Mouse (Mus musculus) lung, embryonic 14.5 days (tissue): Measurements from ENCODE around the gene Lclat1. TPM values are rescaled to one million over a fixed set of nuclear protein-coding genes. Genes with fewer than 3 reads are reported as not detected.
"Not testable (repeated sequence)": the region's sequence is repeated elsewhere in the genome, so short reads cannot be mapped to it uniquely, and the experiment has no call there.

Source experiments
- ATAC-seq: fragments of 200-750 bp; cut with Nextera tagmentation; 2 replicates; pipeline ENCODE4 v1.8.0; 2017; ENCODE audit warnings: mild to moderate bottlenecking, moderate TSS enrichment, moderate library complexity; ENCODE audit not compliant: insufficient read depth
- DNase-seq: peaks from one replicate; pipeline ENCODE4 v3.0.0-alpha.2; 2015
- H3K27ac ChIP-seq: fragments of 300-500 bp; sonication (generic); 2 replicates; pipeline ENCODE4 v1.5.1; 2014; ENCODE audit warnings: low read depth, mild to moderate bottlenecking, moderate library complexity
- H3K27me3 ChIP-seq: fragments of 300-500 bp; sonication (generic); 2 replicates; pipeline ENCODE4 v1.6.1; 2014; ENCODE audit warnings: low read length, control low read depth; ENCODE audit not compliant: insufficient read depth
- H3K36me3 ChIP-seq: fragments of 300-500 bp; sonication (generic); 2 replicates; pipeline ENCODE4 v1.6.1; 2014; ENCODE audit warnings: control low read depth; ENCODE audit not compliant: insufficient read depth
- H3K4me1 ChIP-seq: fragments of 300-500 bp; sonication (generic); 2 replicates; pipeline ENCODE4 v1.6.1; 2014; ENCODE audit warnings: antibody characterized with exemption, control low read depth; ENCODE audit not compliant: insufficient read depth
- H3K4me2 ChIP-seq: fragments of 300-500 bp; sonication (generic); 2 replicates; pipeline ENCODE4 v1.6.1; 2014; ENCODE audit warnings: mild to moderate bottlenecking
- H3K4me3 ChIP-seq: fragments of 300-500 bp; sonication (generic); 2 replicates; pipeline ENCODE4 v1.5.1; 2014; ENCODE audit warnings: low read depth, low read length
- H3K9ac ChIP-seq: fragments of 300-500 bp; sonication (generic); 2 replicates; pipeline ENCODE4 v1.6.1; 2014
- H3K9me3 ChIP-seq: fragments of 300-500 bp; sonication (generic); 2 replicates; pipeline ENCODE4 v1.6.1; 2016; ENCODE audit warnings: low read depth, low read length, control low read depth
- CTCF ChIP-seq: IDR thresholded peaks from 2 replicates; pipeline ENCODE4 v1.5.1; 2016; ENCODE audit warnings: antibody characterized with exemption, low read depth
- WGBS: fragments of 180-500 bp; shearing (Covaris S2); extraction: QIAGEN DNeasy Blood & Tissue Kit; methylation state at CpG from one replicate; pipeline ENCODE4 v1.1.7; 2014; 5-methylcytosine and 5-hydroxymethylcytosine counted together
- polyA plus RNA-seq: library from polyadenylated mRNA; unstranded; fragments of >200 nt; fragmentation: Nextera tagmentation; extraction: Ambion mirVana; gene quantifications from 2 replicates; pipeline ENCODE4 v1.2.1, GENCODE M21; 2014

The Lclat1 gene
- polyA plus RNA-seq, 1 experiment from 2014 or later, result 23.0 TPM

DNA sequence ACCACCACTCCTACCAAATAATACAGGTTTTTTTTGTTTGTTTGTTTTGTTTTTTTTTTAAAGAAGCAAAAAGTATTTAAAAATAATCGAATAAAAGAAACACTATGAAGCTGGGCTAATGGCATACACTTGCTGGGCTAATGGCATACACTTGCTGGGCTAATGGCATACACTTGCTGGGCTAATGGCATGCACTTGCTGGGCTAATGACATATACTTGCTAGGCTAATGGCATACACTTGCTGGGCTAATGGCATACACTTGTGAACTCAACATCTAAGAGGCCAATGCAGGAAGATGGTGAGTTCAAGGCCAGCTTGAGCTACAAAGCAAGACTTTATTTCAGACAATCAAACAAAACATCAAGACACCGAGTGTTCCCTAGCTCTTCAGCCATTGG, 154.8 kb downstream of the Lclat1 start:
- DNase-seq (no peak), ATAC-seq (no peak)
- no peak overlapping the region for H3K4me2 ChIP-seq
- no peaks in the 10 kb centered on the region for H3K4me1 ChIP-seq
- no peak overlapping the region for H3K4me3 ChIP-seq
- 84% methylated on average over 2 of the region's 2 CpGs for whole genome bisulfite sequencing
- no peaks in the 10 kb centered on the region for H3K27me3 ChIP-seq
- H3K36me3 ChIP-seq, result no peaks in the 10 kb centered on the region
- H3K27ac ChIP-seq, result no peak overlapping the region
- TF ChIP-seq CTCF, result no peak
- H3K9ac ChIP-seq, result no peak overlapping the region
- no peaks in the 10 kb centered on the region for H3K9me3 ChIP-seq

GRCm38 (mm10) chr17:73263077-73263501, 155.3 kb downstream of the Lclat1 start:
- ATAC-seq, result no peak
- H3K27me3 ChIP-seq, result no peaks in the 10 kb centered on the region
- no peaks in the 10 kb centered on the region for H3K4me1 ChIP-seq
- H3K9me3 ChIP-seq, result no peaks in the 10 kb centered on the region
- H3K4me2 ChIP-seq, result no peak overlapping the region
- no peaks in the 10 kb centered on the region for H3K36me3 ChIP-seq
- WGBS, result 66% methylated on average over 8 of the region's 8 CpGs
- no peak overlapping the region for H3K27ac ChIP-seq
- no peak for DNase-seq
- no peak overlapping the region for H3K4me3 ChIP-seq
- no peak overlapping the region for H3K9ac ChIP-seq
- no peak for TF ChIP-seq CTCF

- Histone ChIP-seq H3K9me3 (no peaks in the 10 kb centered on the region), H3K27me3 (no peaks in the 10 kb centered on the region), H3K36me3 (no peaks in the 10 kb centered on the region), H3K4me3 (no peak overlapping the region), H3K9ac (no peak overlapping the region), H3K27ac (no peak overlapping the region), H3K4me1 (no peaks in the 10 kb centered on the region), H3K4me2 (no peak overlapping the region)
- DNase-seq (no peak), ATAC-seq (no peak)
- TF ChIP-seq CTCF, result no peak
- WGBS, result 54% methylated on average over 15 of the region's 15 CpGs
Measured at GRCm38 (mm10) chr17:73270871-73271796, 163.3 kb downstream of the Lclat1 start.

DNA sequence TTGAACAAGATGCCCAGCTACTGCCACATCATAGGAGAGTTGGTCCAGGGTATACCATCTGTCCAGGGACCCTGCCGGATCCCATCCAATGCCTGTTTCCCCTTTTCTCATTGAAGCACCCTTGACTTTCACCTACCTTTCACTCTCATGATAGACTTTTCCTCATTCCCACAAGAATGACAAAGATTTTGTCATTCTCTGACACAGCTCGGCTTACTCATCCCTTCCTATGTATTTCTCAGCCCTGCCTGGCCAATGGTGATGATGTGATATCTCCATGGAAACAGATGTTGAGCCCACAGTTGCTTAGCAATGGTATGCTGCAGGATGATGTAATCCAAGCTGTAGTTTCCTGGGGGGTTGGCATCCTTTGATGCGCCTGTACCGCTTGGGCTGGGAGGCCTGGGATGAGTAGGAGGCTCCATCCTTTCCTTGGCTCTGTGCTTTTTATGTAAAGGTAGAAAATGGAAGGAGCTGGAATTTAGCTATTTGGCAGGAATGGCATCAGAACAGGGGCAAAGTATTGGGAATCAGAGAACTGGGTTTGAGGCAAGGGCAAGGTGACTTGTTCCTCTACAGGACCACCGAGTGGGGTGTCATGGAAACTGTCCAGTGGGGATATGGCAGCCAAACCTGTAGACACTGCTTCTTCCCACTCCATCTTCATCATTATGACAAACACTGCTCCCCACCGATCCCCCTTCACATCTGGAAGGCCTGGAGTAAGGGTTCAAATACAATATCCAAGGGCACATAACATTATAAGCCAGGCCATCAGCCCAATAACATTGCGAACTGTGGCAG, 164.2 kb downstream of the Lclat1 start:
- WGBS, result 87% methylated on average over 7 of the region's 7 CpGs
- Histone ChIP-seq H3K4me2 (no peak overlapping the region), H3K9ac (no peak overlapping the region), H3K36me3 (no peaks in the 10 kb centered on the region), H3K9me3 (no peaks in the 10 kb centered on the region), H3K27ac (no peak overlapping the region), H3K27me3 (no peaks in the 10 kb centered on the region), H3K4me3 (no peak overlapping the region), H3K4me1 (no peaks in the 10 kb centered on the region)
- DNase-seq (no peak), ATAC-seq (no peak)
- TF ChIP-seq CTCF, result no peak

DNA sequence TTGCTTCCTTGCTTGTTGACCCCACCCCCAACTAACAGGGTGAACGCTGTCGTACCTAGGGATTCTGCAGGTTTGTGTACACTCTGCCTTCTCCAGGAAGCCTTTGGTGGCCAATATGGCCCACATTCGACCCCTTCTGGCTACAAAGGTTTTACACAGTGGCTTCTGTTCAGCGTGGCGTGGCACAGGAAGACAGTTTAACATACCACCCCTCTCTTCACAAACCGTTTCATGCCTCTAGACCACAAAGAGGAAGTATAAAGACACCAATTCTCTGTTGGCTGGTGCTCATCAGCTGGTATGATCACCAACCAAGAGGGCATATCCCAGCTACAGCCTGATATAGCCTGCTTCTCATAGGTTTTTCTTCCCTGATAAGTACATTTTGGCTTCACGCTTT, 166.0 kb downstream of the Lclat1 start:
- H3K9ac ChIP-seq, result no peak overlapping the region
- H3K27ac ChIP-seq, result no peak overlapping the region
- DNase-seq (no peak), ATAC-seq (no peak)
- H3K4me1 ChIP-seq, result no peaks in the 10 kb centered on the region
- H3K36me3 ChIP-seq, result no peaks in the 10 kb centered on the region
- no peak overlapping the region for H3K4me2 ChIP-seq
- H3K27me3 ChIP-seq, result no peaks in the 10 kb centered on the region; the same call in 1 of the 2 replicates
- H3K9me3 ChIP-seq, result no peaks in the 10 kb centered on the region
- no peak overlapping the region for H3K4me3 ChIP-seq
- 76% methylated on average over 7 of the region's 7 CpGs for WGBS
- TF ChIP-seq CTCF, result no peak

- H3K9me3 ChIP-seq, result no peaks in the 10 kb centered on the region
- DNase-seq (no peak), ATAC-seq (no peak)
- H3K36me3 ChIP-seq, result no peaks in the 10 kb centered on the region
- no peak overlapping the region for H3K4me3 ChIP-seq
- no peak overlapping the region for H3K27ac ChIP-seq
- H3K4me2 ChIP-seq, result no peak overlapping the region
- H3K4me1 ChIP-seq, result no peaks in the 10 kb centered on the region
- no peak for TF ChIP-seq CTCF
- H3K9ac ChIP-seq, result no peak overlapping the region
- 47% methylated on average over 10 of the region's 10 CpGs for WGBS
- H3K27me3 ChIP-seq, result no peaks in the 10 kb centered on the region; the same call in 1 of the 2 replicates
Measured at GRCm38 (mm10) chr17:73275066-73275465, 167.3 kb downstream of the Lclat1 start.

GRCm38 (mm10) chr17:73277770-73278169, 170.0 kb downstream of the Lclat1 start:
- no peaks in the 10 kb centered on the region for H3K36me3 ChIP-seq
- H3K27me3 ChIP-seq, result no peaks in the 10 kb centered on the region; the same call in 1 of the 2 replicates
- no peak overlapping the region for H3K9ac ChIP-seq
- DNase-seq (no peak), ATAC-seq (no peak)
- H3K4me1 ChIP-seq, result no peaks in the 10 kb centered on the region
- no peak overlapping the region for H3K4me3 ChIP-seq
- TF ChIP-seq CTCF, result peak; percentile 43
- no peaks in the 10 kb centered on the region for H3K9me3 ChIP-seq
- 87% methylated on average over 4 of the region's 4 CpGs for WGBS
- no peak overlapping the region for H3K27ac ChIP-seq
- no peak overlapping the region for H3K4me2 ChIP-seq

DNA sequence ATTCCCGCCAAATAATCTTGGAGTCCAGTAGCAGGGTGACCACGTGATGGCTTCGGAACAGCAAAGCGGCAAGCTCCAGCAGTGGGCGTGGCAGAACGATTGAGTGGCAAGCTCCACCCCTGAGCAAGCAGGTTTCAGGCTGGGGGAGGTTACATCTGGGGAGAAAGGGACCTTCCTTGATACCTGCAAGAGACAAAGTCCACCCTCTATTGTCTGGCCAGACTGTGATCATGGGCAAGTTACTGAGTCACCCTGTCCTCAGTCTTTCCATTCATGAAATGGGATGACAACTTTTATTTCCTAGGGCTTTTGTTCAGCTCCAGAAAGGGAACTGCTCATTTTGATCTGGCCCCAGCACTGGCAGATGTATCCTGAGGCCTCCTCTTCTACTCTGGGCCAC, 174.9 kb downstream of the Lclat1 start:
- H3K4me1 ChIP-seq, H3K27ac ChIP-seq, H3K9ac ChIP-seq, H3K4me3 ChIP-seq, ATAC-seq, H3K9me3 ChIP-seq, DNase-seq, H3K4me2 ChIP-seq, H3K36me3 ChIP-seq, H3K27me3 ChIP-seq: not testable (repeated sequence)
- 36% methylated on average over 6 of the region's 6 CpGs for WGBS
